ENCODE assay signal across 8 mouse cellular contexts in the genomic region with DNA sequence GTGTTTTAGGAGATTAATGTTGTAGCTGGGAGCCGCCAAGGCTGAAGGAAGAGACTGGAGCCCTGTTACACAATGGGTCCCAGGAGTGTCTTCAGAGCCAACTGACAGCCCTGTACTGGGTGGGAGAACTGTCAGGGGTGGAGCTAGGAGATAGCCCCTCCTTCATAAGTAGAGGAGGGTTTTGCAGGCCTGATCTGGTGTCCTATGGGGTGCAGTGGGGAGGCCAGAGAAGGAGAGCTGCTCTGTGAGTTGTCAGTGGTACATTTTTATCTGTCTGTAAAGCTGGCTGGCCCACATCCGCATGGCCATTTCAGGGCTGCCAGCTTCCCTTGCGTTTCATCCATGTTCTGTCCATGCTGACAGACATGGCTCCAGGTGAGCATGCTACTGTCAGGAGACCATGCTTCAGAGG. TPM values are rescaled to one million over a fixed set of nuclear protein-coding genes. Genes with fewer than 3 reads are reported as not detected.
DNase-seq lines count a peak whose midpoint lies in the region; ATAC-seq and TF ChIP-seq lines count a peak whose summit lies in the region.

No protein-coding gene starts in this region.

- H3K4me3 ChIP-seq in kidney, embryonic 14.5 days (ENCODE audit: low read length), result no peak overlapping the region
- H3K4me3 ChIP-seq in erythroblast, embryonic 14.5 days (replicated peaks), result peak overlapping the region; percentile 29
- H3K4me3 ChIP-seq in intestine, postnatal 0 days (ENCODE audit: low read depth, low read length), result no peak overlapping the region
- H3K4me3 ChIP-seq in myocyte, result no peak overlapping the region

- DNase-seq in kidney, postnatal 10 days, result peak; percentile 39
- no peak for DNase-seq in layer of hippocampus, adult 11-12 months (ENCODE audit: low spot score)
- DNase-seq in thymus, postnatal 36 days, result no peak
- no peak for DNase-seq in kidney, adult 11 months

- no peak for TF ChIP-seq POLR2A in myocyte (IDR thresholded peaks at IDR 0.05; ENCODE audit: insufficient read length, low read depth)

- no peaks in the 10 kb centered on the region for H3K27me3 ChIP-seq in kidney, embryonic 14.5 days (ENCODE audit: control insufficient read depth, insufficient read depth, low read length)
- H3K27me3 ChIP-seq in erythroblast, embryonic 14.5 days (ENCODE audit: control insufficient read depth), result no peaks in the 10 kb centered on the region
- H3K27me3 ChIP-seq in intestine, postnatal 0 days (replicated peaks; ENCODE audit: control insufficient read depth, insufficient read depth, low read length), result no peaks in the 10 kb centered on the region
- no peaks in the 10 kb centered on the region for H3K27me3 ChIP-seq in myocyte (ENCODE audit: control insufficient read depth, insufficient read depth, insufficient read length)

- H3K36me3 ChIP-seq in kidney, embryonic 14.5 days (ENCODE audit: control insufficient read depth, insufficient read depth, low read length), result peaks cover 5% of the 10 kb centered on the region; the same call in 1 of the 2 replicates
- H3K36me3 ChIP-seq in erythroblast, embryonic 14.5 days (ENCODE audit: control insufficient read depth), result peaks cover 5% of the 10 kb centered on the region
- peaks cover 4% of the 10 kb centered on the region; the same call in 1 of the 2 replicates for H3K36me3 ChIP-seq in intestine, postnatal 0 days (ENCODE audit: control insufficient read depth, insufficient read depth)
- no peaks in the 10 kb centered on the region for H3K36me3 ChIP-seq in myocyte (ENCODE audit: control insufficient read depth, insufficient read depth)

- peaks cover 88% of the 10 kb centered on the region for H3K4me1 ChIP-seq in kidney, embryonic 14.5 days (ENCODE audit: control insufficient read depth, insufficient read depth, low read length)
- peaks cover 65% of the 10 kb centered on the region for H3K4me1 ChIP-seq in erythroblast, embryonic 14.5 days (ENCODE audit: control insufficient read depth)
- peaks cover 28% of the 10 kb centered on the region for H3K4me1 ChIP-seq in intestine, postnatal 0 days (replicated peaks; ENCODE audit: control insufficient read depth, insufficient read depth, low read length)

- H3K79me2 ChIP-seq in myocyte (ENCODE audit: control insufficient read depth, insufficient read depth), result peaks cover 94% of the 10 kb centered on the region

- H3ac ChIP-seq in myocyte (ENCODE audit: control insufficient read depth, insufficient read length), result no peak overlapping the region

- no peak for TF ChIP-seq CTCF in intestine, postnatal 0 days (IDR thresholded peaks at IDR 0.05; ENCODE audit: low read depth)

- 83% methylated on average over 3 of the region's 3 CpGs for WGBS in kidney, embryonic 14.5 days
- 64% methylated on average over 3 of the region's 3 CpGs for WGBS in intestine, postnatal 0 days

- H3K9ac ChIP-seq in kidney, embryonic 14.5 days (ENCODE audit: low read depth, low read length), result no peak overlapping the region
- 0 out of 2 replicates have a peak overlapping the region, but pooled peaks have one; percentile 3 for H3K9ac ChIP-seq in intestine, postnatal 0 days (ENCODE audit: low read depth, low read length)

- no peak overlapping the region for H3K4me2 ChIP-seq in kidney, embryonic 14.5 days (replicated peaks; ENCODE audit: low read depth, low read length)
- no peak overlapping the region for H3K4me2 ChIP-seq in intestine, postnatal 0 days (replicated peaks; ENCODE audit: low read depth)
- no peak overlapping the region for H3K4me2 ChIP-seq in myocyte (ENCODE audit: low read depth)

- no peak overlapping the region; the same call in 1 of the 2 replicates for H3K27ac ChIP-seq in kidney, embryonic 14.5 days (ENCODE audit: low read depth, low read length)
- H3K27ac ChIP-seq in intestine, postnatal 0 days (ENCODE audit: low read depth, low read length), result peak overlapping the region; percentile 79

- ATAC-seq in kidney, embryonic 14.5 days (ENCODE audit: low FRiP score, low TSS enrichment), result no peak
- no peak for ATAC-seq in intestine, postnatal 0 days

- no peaks in the 10 kb centered on the region for H3K9me3 ChIP-seq in kidney, embryonic 14.5 days (ENCODE audit: control insufficient read depth, low read length)
- no peaks in the 10 kb centered on the region for H3K9me3 ChIP-seq in erythroblast, embryonic 14.5 days (ENCODE audit: control insufficient read depth, low read length)
- H3K9me3 ChIP-seq in intestine, postnatal 0 days (ENCODE audit: control insufficient read depth), result no peaks in the 10 kb centered on the region

TF ChIP-seq in myocyte, 11 proteins besides CTCF, POLR2A, EP300 and RAD21:
- TF ChIP-seq POLR2AphosphoS2 (IDR thresholded peaks at IDR 0.05; ENCODE audit: insufficient read length, low read depth), result peak; percentile 43
- no peak for TF ChIP-seq MYOD1 (IDR thresholded peaks at IDR 0.05; ENCODE audit: control insufficient read depth in 1 of 3, insufficient read length in 2 of 3, low read depth in 2 of 3)

RNA-seq across cellular contexts. Expression of gene Zmiz1, which starts 20.9 kb away (rescaled TPM):
- polyA plus RNA-seq in kidney, embryonic 14.5 days (2014; fragmentation: Nextera tagmentation; extraction: Ambion mirVana), result 43.3 and 57.3 TPM in 2 replicates
- 0.68 and 0.75 TPM in 2 replicates for polyA plus RNA-seq in erythroblast, embryonic 14.5 days (2012)
- polyA plus RNA-seq in intestine, postnatal 0 days (2015; fragmentation: Nextera tagmentation; extraction: Ambion mirVana), result 12.4 and 13.5 TPM in 2 replicates
- 34.5 TPM for polyA plus RNA-seq in myocyte (2012; fragmentation: generic; extraction: Trizol)
